Mouse (Mus musculus) heart, postnatal 14 days (tissue): Measurements from ENCODE around the gene Iqschfp. TPM values are rescaled to one million over a fixed set of nuclear protein-coding genes. Genes with fewer than 3 reads are reported as not detected.

Experiments used
- DNase-seq, 2 experiments: peaks; one replicate each; pipeline ENCODE4 v3.0.0; 2021 to 2022
- intact Hi-C: fragments of 180-260 bp; cut with DNase I; formaldehyde crosslinking; loops from one replicate; pipeline ENCODE4 v1.15.1; 2025
- total RNA-seq, 2 experiments: library from RNA; stranded (reverse); gene quantifications; 2 replicates each; pipeline ENCODE4 v1.2.3; 2021

The Iqschfp gene
- total RNA-seq, 2 experiments from 2014 or later = not detected

GRCm38 (mm10) chr3:68189100-68189499, 297.1 kb downstream of the Iqschfp start:
- intact Hi-C loops = no loop called here
- no peak for DNase-seq

- DNase-seq = no peak
- intact Hi-C loops = no loop called here
Measured at GRCm38 (mm10) chr3:68196933-68197332, 304.9 kb downstream of the Iqschfp start.

GRCm38 (mm10) chr3:68201214-68201613, 309.2 kb downstream of the Iqschfp start:
- intact Hi-C loops = no loop called here
- no peak for DNase-seq

- DNase-seq = no peak
- intact Hi-C loops = no loop called here
Measured at GRCm38 (mm10) chr3:68202162-68202902, 310.3 kb downstream of the Iqschfp start.

- intact Hi-C loops = no loop called here
- no peak for DNase-seq
Measured at GRCm38 (mm10) chr3:68203934-68204467, 312.0 kb downstream of the Iqschfp start.

GRCm38 (mm10) chr3:68210422-68210821, 318.4 kb downstream of the Iqschfp start:
- intact Hi-C loops = no loop called here

GRCm38 (mm10) chr3:68221452-68221851, 329.4 kb downstream of the Iqschfp start:
- no peak for DNase-seq
- intact Hi-C loops = no loop called here

More at GRCm38 (mm10) chr3:68210422-68210821, 318.4 kb downstream of the Iqschfp start:
- no peak for DNase-seq

GRCm38 (mm10) chr3:68239887-68240286, 347.9 kb downstream of the Iqschfp start:
- DNase-seq = no peak

GRCm38 (mm10) chr3:68243239-68243638, 351.2 kb downstream of the Iqschfp start:
- no peak for DNase-seq
- intact Hi-C loops = no loop called here

More at GRCm38 (mm10) chr3:68239887-68240286, 347.9 kb downstream of the Iqschfp start:
- intact Hi-C loops = no loop called here

- DNase-seq = no peak
Measured at GRCm38 (mm10) chr3:68246154-68246553, 354.1 kb downstream of the Iqschfp start.

GRCm38 (mm10) chr3:68250589-68250988, 358.6 kb downstream of the Iqschfp start:
- DNase-seq = no peak
- intact Hi-C loops = no loop called here

More at GRCm38 (mm10) chr3:68246154-68246553, 354.1 kb downstream of the Iqschfp start:
- intact Hi-C loops = no loop called here

GRCm38 (mm10) chr3:68252335-68252734, 360.3 kb downstream of the Iqschfp start:
- intact Hi-C loops = no loop called here
- no peak for DNase-seq

- DNase-seq = no peak
- intact Hi-C loops = no loop called here
Measured at GRCm38 (mm10) chr3:68262304-68262703, 370.3 kb downstream of the Iqschfp start.

GRCm38 (mm10) chr3:68267905-68268304, 375.9 kb downstream of the Iqschfp start:
- DNase-seq = no peak
- intact Hi-C loops = no loop called here

- DNase-seq = no peak
- intact Hi-C loops = no loop called here
Measured at GRCm38 (mm10) chr3:68269251-68269650, 377.2 kb downstream of the Iqschfp start.

- DNase-seq = no peak
- intact Hi-C loops = no loop called here
Measured at GRCm38 (mm10) chr3:68270246-68270645, 378.2 kb downstream of the Iqschfp start.

GRCm38 (mm10) chr3:68271457-68271856, 379.4 kb downstream of the Iqschfp start:
- DNase-seq = no peak
- intact Hi-C loops = no loop called here

GRCm38 (mm10) chr3:68271881-68272280, 379.8 kb downstream of the Iqschfp start:
- no peak for DNase-seq
- intact Hi-C loops = no loop called here

GRCm38 (mm10) chr3:68282844-68283594, 391.0 kb downstream of the Iqschfp start:
- intact Hi-C loops = no loop called here
- no peak for DNase-seq

GRCm38 (mm10) chr3:68283595-68283991, 391.6 kb downstream of the Iqschfp start:
- DNase-seq = no peak

GRCm38 (mm10) chr3:68284500-68284899, 392.5 kb downstream of the Iqschfp start:
- intact Hi-C loops = no loop called here

More at GRCm38 (mm10) chr3:68283595-68283991, 391.6 kb downstream of the Iqschfp start:
- intact Hi-C loops = no loop called here

More at GRCm38 (mm10) chr3:68284500-68284899, 392.5 kb downstream of the Iqschfp start:
- no peak for DNase-seq
